Comparison of ENCODE assay signal across 22 mouse cellular contexts in the genomic region with DNA sequence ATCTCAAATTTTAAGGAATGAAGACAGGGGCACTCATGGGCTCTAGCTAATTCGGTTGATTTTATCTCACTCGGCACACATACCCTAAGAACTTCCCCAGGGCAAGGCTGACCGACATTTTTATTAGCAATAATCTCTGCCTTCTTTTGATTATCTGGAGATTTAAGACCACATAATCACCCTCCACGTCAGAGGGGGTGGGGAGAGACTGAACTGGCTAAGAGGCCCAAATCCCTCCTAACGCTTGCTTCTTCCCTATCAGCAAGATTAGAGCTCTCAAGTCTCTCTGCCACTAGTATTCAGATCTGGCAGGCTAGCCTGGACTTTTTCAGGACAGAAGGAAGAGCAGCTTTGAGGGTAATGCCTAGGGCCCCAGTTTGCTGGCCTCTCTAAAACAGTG. TPM values are rescaled to one million over a fixed set of nuclear protein-coding genes. Genes with fewer than 3 reads are reported as not detected.
DNase-seq lines count a peak whose midpoint lies in the region; ATAC-seq and TF ChIP-seq lines count a peak whose summit lies in the region.
"Had no signal": no experiment of that assay in that cellular context is flagged by ENCODE, and none has a peak within 500 bp of the region (broad histone marks: within the 10 kb centered on the region; RNA-seq: fewer than 3 reads in every experiment).

A gene (plus strand): TSS at position 308 of the 400 bp plus-strand sequence.

- no peaks in the 10 kb centered on the region for H3K9me3 ChIP-seq in heart, embryonic 11.5 days (replicated peaks; ENCODE audit: control insufficient read depth, low read length)
- H3K9me3 ChIP-seq in liver, postnatal 0 days (ENCODE audit: low read length) = no peaks in the 10 kb centered on the region
- H3K9me3 ChIP-seq in liver, embryonic 12.5 days (replicated peaks) = no peaks in the 10 kb centered on the region
- no peaks in the 10 kb centered on the region for H3K9me3 ChIP-seq in ES-E14 (ENCODE audit: control insufficient read depth, insufficient read depth, low read depth, low read length)
- H3K9me3 ChIP-seq: embryonic facial prominence, embryonic 12.5 days; forebrain, embryonic 12.5 days; hindbrain, embryonic 12.5 days had no signal

- no peak within 1 kb of the TSS for H3K4me3 ChIP-seq in heart, embryonic 11.5 days (ENCODE audit: low read depth, low read length)
- no peak within 1 kb of the TSS for H3K4me3 ChIP-seq in liver, postnatal 0 days (ENCODE audit: low read depth, low read length)
- no peak within 1 kb of the TSS for H3K4me3 ChIP-seq in liver, embryonic 12.5 days
- peak within 1 kb of the TSS; percentile 22 to 36; a peak in 2 of 4 replicates for H3K4me3 ChIP-seq in ES-E14 (ENCODE audit: insufficient read depth in 1 of 2, low read depth in 1 of 2, low read length in 2 of 2, poor library complexity in 1 of 2, severe bottlenecking in 1 of 2)
- H3K4me3 ChIP-seq: embryonic facial prominence, embryonic 12.5 days; forebrain, embryonic 12.5 days; hindbrain, embryonic 12.5 days; left cerebral cortex, adult 2 months had no signal

- no peaks in the 10 kb centered on the region for H3K36me3 ChIP-seq in heart, embryonic 11.5 days (ENCODE audit: control insufficient read depth, insufficient read depth, low read length)
- H3K36me3 ChIP-seq in liver, postnatal 0 days (replicated peaks; ENCODE audit: insufficient read depth, low read length) = no peaks in the 10 kb centered on the region
- no peaks in the 10 kb centered on the region for H3K36me3 ChIP-seq in liver, embryonic 12.5 days
- no peaks in the 10 kb centered on the region for H3K36me3 ChIP-seq in ES-E14 (ENCODE audit: control insufficient read depth, insufficient read depth, low read length, poor library complexity, severe bottlenecking)
- H3K36me3 ChIP-seq: embryonic facial prominence, embryonic 12.5 days; forebrain, embryonic 12.5 days; hindbrain, embryonic 12.5 days had no signal

- ATAC-seq in heart, embryonic 11.5 days (replicated peaks; ENCODE audit: insufficient number of reproducible peaks, low FRiP score, low TSS enrichment) = no peak
- no peak for ATAC-seq in liver, postnatal 0 days
- ATAC-seq in liver, embryonic 12.5 days = no peak
- ATAC-seq: lung, postnatal 0 days had no signal

- no peak for TF ChIP-seq CTCF in liver, postnatal 0 days (IDR thresholded peaks at IDR 0.05; ENCODE audit: low read depth)

- H3K27me3 ChIP-seq in heart, embryonic 11.5 days (ENCODE audit: control insufficient read depth, insufficient read depth, low read length) = no peaks in the 10 kb centered on the region
- no peaks in the 10 kb centered on the region for H3K27me3 ChIP-seq in liver, postnatal 0 days (ENCODE audit: insufficient read depth, low read length)
- H3K27me3 ChIP-seq in liver, embryonic 12.5 days (replicated peaks) = no peaks in the 10 kb centered on the region
- H3K27me3 ChIP-seq: embryonic facial prominence, embryonic 12.5 days; forebrain, embryonic 12.5 days; hindbrain, embryonic 12.5 days had no signal

- no peak within 1 kb of the TSS for H3K4me2 ChIP-seq in heart, embryonic 11.5 days
- H3K4me2 ChIP-seq in liver, postnatal 0 days (ENCODE audit: low read depth, low read length) = no peak within 1 kb of the TSS
- H3K4me2 ChIP-seq in liver, embryonic 12.5 days = no peak within 1 kb of the TSS
- H3K4me2 ChIP-seq: embryonic facial prominence, embryonic 12.5 days; forebrain, embryonic 12.5 days; hindbrain, embryonic 12.5 days had no signal

- H3K27ac ChIP-seq in heart, embryonic 11.5 days (ENCODE audit: low read depth, low read length) = no peak within 1 kb of the TSS
- H3K27ac ChIP-seq in liver, postnatal 0 days (ENCODE audit: low read depth) = no peak within 1 kb of the TSS
- no peak within 1 kb of the TSS for H3K27ac ChIP-seq in liver, embryonic 12.5 days
- H3K27ac ChIP-seq in ES-E14 (ENCODE audit: insufficient read depth, low read depth, low read length, poor library complexity, severe bottlenecking) = no peak within 1 kb of the TSS
- H3K27ac ChIP-seq: embryonic facial prominence, embryonic 12.5 days; forebrain, embryonic 12.5 days; hindbrain, embryonic 12.5 days; left cerebral cortex, adult 2 months; macrophage had no signal

- 29% methylated on average over 5 of the region's 5 CpGs for WGBS in heart, embryonic 11.5 days (ENCODE audit: insufficient replicate concordance)
- WGBS in liver, postnatal 0 days (ENCODE audit: insufficient replicate concordance) = 49% methylated on average over 5 of the region's 5 CpGs
- WGBS in liver, embryonic 12.5 days (ENCODE audit: insufficient replicate concordance) = 53% methylated on average over 5 of the region's 5 CpGs

- 0 out of 2 replicates have a peak within 1 kb of the TSS, but pooled peaks have one; percentile 5 for H3K9ac ChIP-seq in heart, embryonic 11.5 days (ENCODE audit: low read depth, low read length)
- H3K9ac ChIP-seq in liver, postnatal 0 days (replicated peaks) = no peak within 1 kb of the TSS
- H3K9ac ChIP-seq in liver, embryonic 12.5 days = no peak within 1 kb of the TSS
- H3K9ac ChIP-seq in ES-E14 (ENCODE audit: insufficient read depth, low read depth, low read length, poor library complexity, severe bottlenecking) = no peak within 1 kb of the TSS
- H3K9ac ChIP-seq: embryonic facial prominence, embryonic 12.5 days; forebrain, embryonic 12.5 days; hindbrain, embryonic 12.5 days had no signal

- H3K4me1 ChIP-seq in heart, embryonic 11.5 days (ENCODE audit: control insufficient read depth, insufficient read depth, low read length) = peaks cover 5% of the 10 kb centered on the region; the same call in 1 of the 2 replicates
- no peaks in the 10 kb centered on the region for H3K4me1 ChIP-seq in liver, postnatal 0 days (ENCODE audit: insufficient read depth)
- no peaks in the 10 kb centered on the region for H3K4me1 ChIP-seq in liver, embryonic 12.5 days
- H3K4me1 ChIP-seq in ES-E14 (ENCODE audit: control insufficient read depth in 2 of 2, insufficient read depth in 2 of 2, low read length in 2 of 2, poor library complexity in 1 of 2) = peaks cover 0 to 10% of the 10 kb centered on the region in 2 experiments; a peak in 1 of 4 replicates
- H3K4me1 ChIP-seq: forebrain, embryonic 12.5 days; hindbrain, embryonic 12.5 days had no signal

- in situ Hi-C loops in ES-E14 (cut with MboI; ENCODE audit: low sequenced_read_pairs in 2 of 2, unreplicated experiment in 2 of 2) = no loop called here

- no peak for DNase-seq in heart, postnatal 36 days
- DNase-seq in liver, postnatal 0 days = peak; percentile 0
- DNase-seq in ES-E14 (ENCODE audit: low read depth, low spot score) = no peak
- DNase-seq in retina, embryonic 14.5 days (ENCODE audit: low spot score) = peak; percentile 13
- no peak for DNase-seq in right cerebral cortex, adult 18-20 months
- DNase-seq: adrenal gland, adult 8-10 months; cerebellum, adult 11-12 months; cerebellum, postnatal 14 days; left cerebral cortex, postnatal 4 days; liver had no signal

- intact Hi-C loops in heart, postnatal 36 days (cut with DNase I) = no loop called here

- no peak for TF ChIP-seq EP300 in liver, postnatal 0 days (IDR thresholded peaks at IDR 0.05; ENCODE audit: low read depth)

TF ChIP-seq in ES-E14, 5 proteins besides CTCF, POLR2A, EP300 and RAD21:
- TF ChIP-seq ZC3H11A (IDR thresholded peaks at IDR 0.05; ENCODE audit: borderline replicate concordance, low read depth, low read length) = no peak
- no peak for TF ChIP-seq CHD2 (IDR thresholded peaks at IDR 0.05; ENCODE audit: low read depth, low read length)
- TF ChIP-seq ZNF384 (IDR thresholded peaks at IDR 0.05; ENCODE audit: low read depth, low read length) = no peak
- TF ChIP-seq MAFK (IDR thresholded peaks at IDR 0.05; ENCODE audit: insufficient read depth, low read depth, low read length) = no peak
- no peak for TF ChIP-seq HCFC1 (IDR thresholded peaks at IDR 0.05; ENCODE audit: borderline replicate concordance, insufficient read depth, low read length)

RNA-seq across cellular contexts. Expression of the gene that starts here (rescaled TPM):
- 0.17 and 0.27 TPM in 2 replicates for polyA plus RNA-seq in heart, embryonic 11.5 days (2014; fragmentation: Nextera tagmentation; extraction: Ambion mirVana)
- 1 to 10 TPM; 3.3 to 4.6 TPM for total RNA-seq in heart, postnatal 36 days (2021)
- polyA plus RNA-seq in liver, postnatal 0 days (2015; fragmentation: Nextera tagmentation; extraction: Ambion mirVana) = not detected in 2 replicates
- polyA plus RNA-seq in liver, embryonic 12.5 days (2016; fragmentation: Nextera tagmentation; extraction: Ambion mirVana) = not detected in 2 replicates
- total RNA-seq in ES-E14 (2012; rRNA removed) = 0.05 and 0.13 TPM in 2 replicates
- total RNA-seq: adrenal gland, adult 8-10 months; left cerebral cortex, adult 2 months; MEL; monocyte, adult 5-6 weeks; neutrophil, adult 5-6 weeks had no signal
- polyA plus RNA-seq: forebrain, embryonic 12.5 days; liver, embryonic 16.5 days; lung, postnatal 0 days; macrophage had no signal

Comparison
In these comparisons a context has a peak if more than half of its experiments do, and no peak if none do; other contexts are left out.
1. Peak in DNase-seq in liver, postnatal 0 days; RNA of the gene not detected or under 1 TPM.
2. H3K4me3 ChIP-seq: peak in ES-E14 (2 of 2); none in heart, embryonic 11.5 days (single experiment), liver, postnatal 0 days (single experiment) and liver, embryonic 12.5 days (single experiment).